Mouse (Mus musculus) liver, embryonic 12.5 days (tissue): ENCODE data around the gene Akt3. TPM values are rescaled to one million over a fixed set of nuclear protein-coding genes. Genes with fewer than 3 reads are reported as not detected.

ENCODE experiments used
- ATAC-seq: fragments of 200-750 bp; cut with Nextera tagmentation; 2 replicates; pipeline ENCODE4 v1.8.0; 2017; ENCODE audit warnings: moderate number of reproducible peaks, mild to moderate bottlenecking, moderate library complexity
- H3K27ac ChIP-seq: fragments of 300-500 bp; sonication (generic); 2 replicates; pipeline ENCODE4 v1.5.1; 2016; ENCODE audit warnings: mild to moderate bottlenecking
- H3K27me3 ChIP-seq: fragments of 300-500 bp; sonication (generic); replicated peaks from 2 replicates; pipeline ENCODE4 v1.6.1; 2016; ENCODE audit warnings: mild to moderate bottlenecking, moderate library complexity
- H3K36me3 ChIP-seq: fragments of 300-500 bp; sonication (generic); 2 replicates; pipeline ENCODE4 v1.6.1; 2016; ENCODE audit warnings: mild to moderate bottlenecking, moderate library complexity
- H3K4me1 ChIP-seq: fragments of 300-500 bp; sonication (generic); 2 replicates; pipeline ENCODE4 v1.6.1; 2016
- H3K4me2 ChIP-seq: fragments of 300-500 bp; sonication (generic); 2 replicates; pipeline ENCODE4 v1.6.1; 2016; ENCODE audit warnings: mild to moderate bottlenecking, moderate library complexity
- H3K4me3 ChIP-seq: fragments of 300-500 bp; sonication (generic); 2 replicates; pipeline ENCODE4 v1.5.1; 2016; ENCODE audit warnings: mild to moderate bottlenecking, moderate library complexity
- H3K9ac ChIP-seq: fragments of 300-500 bp; sonication (generic); 2 replicates; pipeline ENCODE4 v1.6.1; 2016; ENCODE audit warnings: mild to moderate bottlenecking, moderate library complexity
- H3K9me3 ChIP-seq: fragments of 300-500 bp; sonication (generic); replicated peaks from 2 replicates; pipeline ENCODE4 v1.6.1; 2016; ENCODE audit warnings: mild to moderate bottlenecking, moderate library complexity
- WGBS: fragments of 180-500 bp; shearing (Covaris S2); methylation state at CpG from one replicate; pipeline ENCODE4 v1.1.7; 2016; ENCODE audit not compliant: insufficient replicate concordance; 5-methylcytosine and 5-hydroxymethylcytosine counted together
- polyA plus RNA-seq: library from polyadenylated mRNA; unstranded; fragments of >200 nt; fragmentation: Nextera tagmentation; extraction: Ambion mirVana; gene quantifications from 2 replicates; pipeline ENCODE4 v1.2.1, GENCODE M21; 2016

Akt3 gene
- polyA plus RNA-seq, 1 experiment from 2014 or later = 1.4 TPM

DNA sequence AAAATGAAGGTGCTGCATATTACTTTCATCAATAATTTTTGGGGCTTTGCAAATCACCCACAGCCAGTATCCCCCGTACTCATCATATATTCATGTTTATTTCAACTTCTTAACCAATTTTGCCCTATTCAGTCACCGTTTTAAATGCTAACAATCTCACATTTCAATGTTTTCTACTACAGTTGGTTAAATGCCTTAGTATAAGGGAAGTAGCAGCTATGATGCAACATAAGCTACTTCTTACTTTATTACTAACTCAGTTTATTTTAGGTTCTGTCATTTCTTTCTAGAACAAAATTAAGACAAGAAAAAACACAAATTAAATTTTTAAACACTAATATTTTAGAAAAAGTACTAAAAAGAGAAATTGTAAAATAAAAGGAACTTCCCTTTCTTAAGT, 78.4 kb downstream of the Akt3 start:
- WGBS = 76% methylated on average over 2 of the region's 2 CpGs
- Histone ChIP-seq H3K4me1 (no peaks in the 10 kb centered on the region), H3K4me2 (no peak overlapping the region), H3K4me3 (no peak overlapping the region), H3K36me3 (no peaks in the 10 kb centered on the region), H3K9ac (no peak overlapping the region), H3K27ac (no peak overlapping the region), H3K9me3 (no peaks in the 10 kb centered on the region), H3K27me3 (no peaks in the 10 kb centered on the region)
- no peak for ATAC-seq

DNA sequence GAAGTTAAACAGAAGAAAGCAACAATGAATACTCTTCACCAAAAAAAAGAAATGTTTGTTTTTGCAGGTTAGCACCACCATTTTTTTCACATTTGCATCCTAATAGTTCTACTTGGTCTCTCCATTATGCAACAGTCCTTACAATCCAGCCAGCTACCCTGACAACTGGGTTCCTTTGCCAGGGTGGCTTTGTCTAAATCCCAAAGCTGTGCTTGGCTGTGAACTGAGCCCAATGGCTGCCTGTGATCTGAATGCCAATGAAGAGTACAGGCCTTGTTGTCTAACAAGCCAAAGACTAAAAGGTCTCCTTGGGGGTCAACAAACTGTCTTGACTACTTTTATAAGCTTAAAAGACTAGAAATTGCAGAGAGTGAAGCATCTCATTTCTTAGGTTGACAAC, 82.6 kb downstream of the Akt3 start:
- no peaks in the 10 kb centered on the region for H3K9me3 ChIP-seq
- no peak overlapping the region for H3K27ac ChIP-seq
- no peak overlapping the region for H3K4me3 ChIP-seq
- H3K9ac ChIP-seq = no peak overlapping the region
- H3K4me2 ChIP-seq = no peak overlapping the region
- no peaks in the 10 kb centered on the region for H3K36me3 ChIP-seq
- H3K4me1 ChIP-seq = no peaks in the 10 kb centered on the region
- no peaks in the 10 kb centered on the region for H3K27me3 ChIP-seq
- ATAC-seq = no peak

DNA sequence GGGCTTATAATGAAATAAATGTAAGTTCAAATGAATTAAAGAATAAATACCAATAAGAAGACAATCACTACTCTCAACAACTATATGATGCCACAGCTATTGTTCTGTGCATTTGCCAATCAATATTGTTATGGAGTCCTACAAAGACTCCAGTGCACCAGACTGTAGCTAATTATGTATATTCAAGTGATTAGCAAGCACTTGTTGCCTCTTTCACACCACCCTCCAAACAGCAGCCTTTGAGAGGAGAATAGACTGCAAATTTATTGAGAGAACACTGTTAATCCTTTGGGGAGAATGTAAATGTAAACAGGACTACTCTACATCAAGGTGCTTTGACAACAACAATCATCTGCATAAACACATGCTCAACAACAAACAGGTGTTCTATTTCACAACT, 86.7 kb downstream of the Akt3 start:
- no peak for ATAC-seq
- H3K27ac ChIP-seq = no peak overlapping the region
- no peaks in the 10 kb centered on the region for H3K36me3 ChIP-seq
- H3K4me3 ChIP-seq = no peak overlapping the region
- no peak overlapping the region for H3K4me2 ChIP-seq
- no peaks in the 10 kb centered on the region for H3K27me3 ChIP-seq
- H3K9ac ChIP-seq = no peak overlapping the region
- H3K4me1 ChIP-seq = no peaks in the 10 kb centered on the region
- no peaks in the 10 kb centered on the region for H3K9me3 ChIP-seq

DNA sequence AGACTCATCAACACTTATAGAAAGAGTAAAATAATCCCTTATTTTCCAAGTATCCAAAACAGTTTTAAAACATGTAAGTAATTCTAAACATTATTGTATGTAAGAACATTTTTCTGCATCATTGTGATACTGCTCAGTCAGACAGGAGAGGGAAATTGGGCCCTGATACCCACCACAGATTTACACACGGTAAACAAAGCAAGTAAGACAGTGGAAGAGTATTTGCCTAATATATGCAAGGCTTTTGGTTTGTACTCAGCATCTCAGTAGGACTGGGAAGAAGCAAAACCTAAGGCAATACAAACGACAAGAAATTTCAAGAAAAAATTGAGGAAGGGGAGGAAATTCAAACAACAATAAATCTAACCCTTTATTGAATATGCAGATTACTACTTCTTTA, 92.2 kb downstream of the Akt3 start:
- Histone ChIP-seq H3K4me3 (no peak overlapping the region), H3K36me3 (no peaks in the 10 kb centered on the region), H3K9me3 (no peaks in the 10 kb centered on the region), H3K4me2 (no peak overlapping the region), H3K27ac (no peak overlapping the region), H3K9ac (no peak overlapping the region), H3K4me1 (no peaks in the 10 kb centered on the region), H3K27me3 (no peaks in the 10 kb centered on the region)
- ATAC-seq = no peak
- 53% methylated on average over 2 of the region's 2 CpGs for WGBS

DNA sequence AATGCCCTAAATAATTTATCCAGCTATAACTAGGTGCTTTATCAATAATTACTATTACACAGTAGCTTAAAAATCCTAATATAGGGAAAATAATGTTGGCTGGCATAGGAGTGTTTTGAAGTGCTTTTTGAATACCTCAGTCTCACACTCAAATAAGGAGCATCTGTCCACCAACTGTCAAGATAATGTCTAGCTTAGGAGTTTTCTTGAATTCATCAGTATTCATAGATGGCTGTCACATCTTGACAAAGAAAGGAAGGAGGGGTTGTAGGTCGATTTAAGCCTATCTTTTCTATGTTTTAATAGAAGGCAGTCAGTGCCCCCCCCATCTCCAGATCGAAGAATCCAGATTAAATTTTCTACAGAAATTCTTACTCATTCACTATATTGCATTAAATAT, 92.7 kb downstream of the Akt3 start:
- WGBS = 54% methylated on average over 2 of the region's 2 CpGs
- no peaks in the 10 kb centered on the region for H3K4me1 ChIP-seq
- no peak for ATAC-seq

DNA sequence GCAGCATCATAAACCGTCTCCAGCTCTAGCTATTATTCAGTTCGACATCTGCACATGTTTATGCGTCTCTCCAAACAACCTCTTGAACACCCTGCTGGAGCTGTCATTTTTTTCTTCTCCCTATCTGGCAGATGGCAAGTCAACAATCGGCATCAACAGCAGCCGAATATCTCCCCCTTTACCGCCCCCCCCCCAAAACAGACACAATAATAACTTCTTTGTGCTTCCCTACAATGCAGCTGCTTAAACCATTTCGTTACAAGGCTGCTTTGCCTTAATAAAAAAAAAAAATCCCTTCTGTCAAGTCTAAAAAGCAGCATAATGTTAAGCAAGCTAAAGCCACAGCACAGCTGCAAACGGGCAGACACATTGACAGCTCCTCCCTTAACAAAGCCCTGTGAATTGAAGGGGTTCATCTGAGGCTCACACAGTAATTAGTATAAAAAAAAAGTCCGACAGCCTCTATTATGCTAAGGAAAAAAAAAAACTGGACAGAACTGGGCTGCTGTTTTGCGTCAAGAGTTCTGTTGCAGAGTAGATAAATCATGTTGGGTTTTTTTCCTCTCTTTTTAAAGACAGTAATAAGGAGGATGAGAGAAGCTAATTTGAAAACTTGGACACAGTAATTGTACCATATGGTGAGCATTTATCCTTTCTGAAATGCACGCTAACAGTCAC, 107.5 kb downstream of the Akt3 start:
- no peaks in the 10 kb centered on the region for H3K4me1 ChIP-seq
- H3K4me3 ChIP-seq = no peak overlapping the region
- no peak overlapping the region for H3K4me2 ChIP-seq
- WGBS = 57% methylated on average over 11 of the region's 11 CpGs
- H3K36me3 ChIP-seq = no peaks in the 10 kb centered on the region
- H3K27me3 ChIP-seq = no peaks in the 10 kb centered on the region
- H3K27ac ChIP-seq = no peak overlapping the region
- H3K9ac ChIP-seq = no peak overlapping the region
- H3K9me3 ChIP-seq = no peaks in the 10 kb centered on the region
- no peak for ATAC-seq

More for the DNA sequence above, 92.7 kb downstream of the Akt3 start:
- no peaks in the 10 kb centered on the region for H3K36me3 ChIP-seq
- no peaks in the 10 kb centered on the region for H3K9me3 ChIP-seq
- H3K9ac ChIP-seq = no peak overlapping the region
- no peak overlapping the region for H3K4me3 ChIP-seq
- no peaks in the 10 kb centered on the region for H3K27me3 ChIP-seq
- no peak overlapping the region for H3K27ac ChIP-seq
- H3K4me2 ChIP-seq = no peak overlapping the region

DNA sequence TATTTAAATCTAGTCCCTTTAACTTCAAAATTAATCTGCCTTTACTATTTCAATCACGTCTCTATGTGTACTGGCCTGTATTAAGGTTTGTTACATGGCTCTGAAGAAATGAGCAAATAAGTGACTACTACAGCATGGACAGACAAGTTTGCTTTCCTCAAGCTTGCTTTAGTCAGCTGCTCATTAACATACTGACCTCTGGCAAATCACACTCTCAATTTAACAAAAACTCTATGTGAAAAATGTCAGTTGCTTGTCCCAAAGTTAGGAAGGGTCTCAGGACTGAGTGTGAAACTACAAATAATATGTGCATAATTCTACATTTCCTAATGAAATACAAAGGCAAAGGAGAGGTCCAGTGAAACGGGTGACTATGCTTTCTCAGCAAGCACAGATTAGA, 109.3 kb downstream of the Akt3 start:
- Histone ChIP-seq H3K36me3 (no peaks in the 10 kb centered on the region), H3K27me3 (no peaks in the 10 kb centered on the region), H3K4me2 (no peak overlapping the region), H3K9me3 (no peaks in the 10 kb centered on the region), H3K9ac (no peak overlapping the region), H3K27ac (no peak overlapping the region), H3K4me3 (no peak overlapping the region), H3K4me1 (no peaks in the 10 kb centered on the region)
- WGBS = 73% methylated on average over 2 of the region's 2 CpGs
- no peak for ATAC-seq

DNA sequence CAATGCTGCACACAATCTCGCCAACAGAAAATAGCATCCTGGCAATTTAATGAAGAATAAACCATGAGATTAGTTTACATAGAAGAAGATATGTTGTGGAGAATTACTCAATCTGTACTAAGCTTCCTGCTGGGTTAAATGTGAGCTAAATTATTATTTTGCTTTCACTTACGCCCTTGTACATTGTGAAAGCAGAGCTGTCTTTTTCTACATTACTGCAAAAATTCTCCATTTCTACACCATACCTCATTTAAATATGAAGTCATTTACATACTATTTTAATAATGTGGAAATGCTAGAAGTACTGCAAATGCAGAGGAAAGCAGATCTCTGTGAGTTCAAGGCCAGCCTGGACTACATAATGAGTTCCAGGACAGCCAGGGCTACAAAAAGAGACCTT, 116.5 kb downstream of the Akt3 start:
- no peak overlapping the region for H3K9ac ChIP-seq
- H3K27me3 ChIP-seq = no peaks in the 10 kb centered on the region
- no peak for ATAC-seq
- WGBS = 75% methylated on average over 2 of the region's 2 CpGs
- H3K4me2 ChIP-seq = no peak overlapping the region
- H3K4me1 ChIP-seq = no peaks in the 10 kb centered on the region
- H3K36me3 ChIP-seq = no peaks in the 10 kb centered on the region
- H3K4me3 ChIP-seq = no peak overlapping the region
- no peak overlapping the region for H3K27ac ChIP-seq
- H3K9me3 ChIP-seq = no peaks in the 10 kb centered on the region

DNA sequence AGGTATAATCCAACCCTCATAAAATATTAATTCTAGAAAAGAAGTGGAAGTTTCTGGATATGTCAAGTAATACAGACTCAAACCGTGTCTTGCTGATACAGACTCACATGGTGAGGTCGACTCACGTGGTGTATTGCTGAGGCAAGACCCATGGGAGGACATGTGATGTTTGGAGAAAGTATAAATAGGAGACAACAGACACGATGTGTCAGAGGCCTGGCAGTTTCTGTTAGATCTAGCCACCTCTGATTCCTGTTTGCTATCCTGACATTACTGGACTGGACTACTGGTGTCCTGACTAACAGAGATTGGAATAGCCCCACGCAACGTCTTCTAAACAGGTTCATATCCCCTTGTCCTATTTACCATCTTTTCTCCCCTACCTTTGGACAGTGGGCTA, 118.4 kb downstream of the Akt3 start:
- no peak overlapping the region for H3K9ac ChIP-seq
- H3K9me3 ChIP-seq = no peaks in the 10 kb centered on the region
- H3K4me1 ChIP-seq = no peaks in the 10 kb centered on the region
- H3K27ac ChIP-seq = no peak overlapping the region
- H3K36me3 ChIP-seq = no peaks in the 10 kb centered on the region
- H3K27me3 ChIP-seq = no peaks in the 10 kb centered on the region
- no peak overlapping the region for H3K4me2 ChIP-seq
- H3K4me3 ChIP-seq = no peak overlapping the region
- no peak for ATAC-seq
- 67% methylated on average over 6 of the region's 6 CpGs for WGBS

DNA sequence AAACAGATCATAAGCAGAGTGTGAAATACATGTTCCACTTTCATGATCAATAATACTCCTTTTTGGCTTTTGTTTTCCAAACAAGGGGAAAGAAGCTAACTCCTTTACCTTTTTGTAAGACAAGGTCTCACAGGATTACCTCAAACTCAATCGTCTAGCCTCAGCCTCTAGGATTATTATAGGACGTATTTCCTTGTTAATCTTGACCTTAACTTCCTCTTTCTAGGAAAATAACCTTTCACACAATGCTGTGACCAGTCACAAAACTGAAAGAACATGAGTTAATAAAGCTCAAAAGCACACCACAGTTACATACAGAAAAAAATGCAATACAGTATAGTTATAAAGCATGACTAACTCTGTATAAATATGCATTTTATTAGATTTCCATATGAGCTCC, 126.5 kb downstream of the Akt3 start:
- Histone ChIP-seq H3K4me3 (no peak overlapping the region), H3K36me3 (no peaks in the 10 kb centered on the region), H3K9ac (no peak overlapping the region), H3K4me1 (no peaks in the 10 kb centered on the region), H3K9me3 (no peaks in the 10 kb centered on the region), H3K27ac (no peak overlapping the region), H3K4me2 (no peak overlapping the region), H3K27me3 (no peaks in the 10 kb centered on the region)
- ATAC-seq = no peak
- 33% methylated on average over 2 of the region's 2 CpGs for WGBS

DNA sequence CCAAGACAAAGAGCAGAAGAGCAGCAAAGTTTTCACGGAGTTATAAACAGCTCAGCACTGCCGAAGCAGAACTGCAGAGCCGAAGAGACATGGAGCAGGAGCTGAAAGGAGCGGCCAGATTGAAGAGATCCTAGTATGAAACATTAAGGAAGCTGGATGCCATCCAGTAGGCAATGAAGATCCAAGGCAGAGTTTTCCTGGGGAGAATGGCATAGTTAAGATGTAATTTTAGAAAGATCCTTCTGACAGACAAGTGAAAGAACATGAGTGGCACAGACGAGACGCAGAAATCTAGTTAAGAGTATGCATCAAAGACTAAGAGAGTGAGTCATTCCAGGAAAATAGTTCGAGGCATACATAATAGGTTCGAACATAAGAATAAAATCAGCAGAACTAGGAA, 131.3 kb downstream of the Akt3 start:
- H3K4me1 ChIP-seq = no peaks in the 10 kb centered on the region
- no peaks in the 10 kb centered on the region for H3K27me3 ChIP-seq
- ATAC-seq = no peak
- H3K4me2 ChIP-seq = no peak overlapping the region
- no peak overlapping the region for H3K9ac ChIP-seq
- H3K36me3 ChIP-seq = no peaks in the 10 kb centered on the region
- H3K9me3 ChIP-seq = no peaks in the 10 kb centered on the region
- no peak overlapping the region for H3K27ac ChIP-seq
- 76% methylated on average over 8 of the region's 8 CpGs for WGBS
- H3K4me3 ChIP-seq = no peak overlapping the region

DNA sequence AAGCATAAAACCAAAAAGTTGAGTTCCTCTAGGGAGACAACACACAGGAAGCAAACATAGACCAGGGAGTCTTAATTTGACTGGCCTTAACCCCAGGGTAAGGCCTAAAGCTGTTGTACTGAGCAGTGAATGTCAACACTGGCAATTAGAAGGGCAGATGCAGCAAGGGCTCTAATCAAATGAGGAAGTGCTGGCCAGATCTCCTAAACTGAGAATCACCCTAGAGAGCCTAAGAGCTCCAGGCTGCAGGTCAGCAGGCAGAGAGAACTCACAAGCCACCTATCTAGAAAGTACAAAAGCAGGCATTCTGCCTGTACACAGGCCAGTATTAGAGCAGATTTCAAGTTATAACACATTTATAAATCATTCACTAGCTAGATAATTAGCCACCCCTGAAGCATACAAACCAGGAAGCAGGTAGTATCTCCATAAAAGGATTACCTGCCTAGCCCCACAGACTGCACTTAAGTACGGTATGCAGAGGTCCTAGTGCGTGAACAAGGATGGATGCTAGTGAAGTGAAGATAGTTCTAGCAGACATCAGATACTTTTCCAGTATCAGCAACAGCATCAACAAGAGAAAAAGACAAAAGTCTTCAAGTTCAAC, 147.2 kb downstream of the Akt3 start:
- Histone ChIP-seq H3K27me3 (no peaks in the 10 kb centered on the region), H3K36me3 (no peaks in the 10 kb centered on the region), H3K27ac (no peak overlapping the region), H3K9me3 (no peaks in the 10 kb centered on the region), H3K4me2 (no peak overlapping the region), H3K4me1 (no peaks in the 10 kb centered on the region), H3K4me3 (no peak overlapping the region), H3K9ac (no peak overlapping the region)
- 72% methylated on average over 2 of the region's 2 CpGs for WGBS
- no peak for ATAC-seq

DNA sequence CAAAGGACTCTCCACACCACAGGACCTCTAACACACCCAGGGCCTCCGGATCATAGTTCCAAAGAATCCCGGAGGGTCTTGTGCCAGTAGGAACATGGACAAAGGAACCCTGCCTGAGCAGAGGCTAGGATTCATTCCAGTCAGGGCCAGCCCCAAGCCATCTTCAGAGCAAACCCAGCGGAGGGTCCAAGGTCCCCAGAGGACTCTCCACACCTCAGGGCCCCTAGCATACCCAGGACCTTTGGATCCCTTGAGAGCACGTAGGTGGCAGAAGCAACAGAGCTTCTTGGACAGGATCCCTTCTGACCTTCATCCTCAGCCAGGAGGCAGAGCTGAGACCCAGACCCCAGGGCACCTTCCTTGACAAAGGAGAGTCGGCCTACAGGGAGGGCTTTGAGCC, 167.5 kb downstream of the Akt3 start:
- Histone ChIP-seq H3K27me3 (no peaks in the 10 kb centered on the region), H3K27ac (no peak overlapping the region), H3K9ac (no peak overlapping the region), H3K4me1 (no peaks in the 10 kb centered on the region; the same call in 1 of the 2 replicates), H3K4me2 (no peak overlapping the region), H3K36me3 (no peaks in the 10 kb centered on the region), H3K4me3 (no peak overlapping the region), H3K9me3 (no peaks in the 10 kb centered on the region)
- WGBS = 74% methylated on average over 5 of the region's 5 CpGs
- ATAC-seq = no peak
